Mouse (Mus musculus) neural tube, embryonic 10.5 days (tissue): ENCODE measurements at regions not wholly inside any gene's neighbourhood (a gene's known extent, or its start where the extent isn't known, plus 50 kb on each side); places are given as distances from the start of the nearest gene placed in this dataset.
A peak's percentile ranks its signal among the peaks of the same experiment; 100 is the strongest.

ENCODE experiments used
- DNase-seq: peaks from one replicate; pipeline ENCODE4 v3.0.0-alpha.2; 2017; ENCODE audit warnings: low spot score; ENCODE audit errors: extremely low spot score

DNA sequence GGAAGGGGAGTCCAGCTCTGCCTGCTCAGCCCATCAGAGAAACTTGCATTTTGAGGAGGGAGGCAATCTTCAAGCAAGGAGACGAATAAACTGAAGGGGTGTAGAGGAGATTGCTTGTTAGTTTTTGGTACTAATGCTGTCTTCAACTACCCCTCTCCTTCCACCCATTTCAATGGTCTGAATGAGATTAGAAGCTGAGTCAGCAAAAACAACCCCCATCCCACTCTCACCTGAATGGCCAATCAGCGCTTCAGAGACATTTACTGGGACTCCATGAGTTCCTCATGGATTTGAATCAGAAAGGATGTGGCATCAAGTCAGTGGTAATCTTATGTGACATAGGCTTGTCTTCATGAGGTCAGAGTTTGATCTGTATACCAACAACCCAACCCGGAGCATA is 180.0 kb upstream of the Nlrp1b start:
- DNase-seq = no peak

GRCm38 (mm10) chr11:71411958-71412357 is 181.4 kb upstream of the Nlrp1b start:
- no peak for DNase-seq

GRCm38 (mm10) chr11:71414403-71415140 is 184.0 kb upstream of the Nlrp1b start:
- no peak for DNase-seq

DNA sequence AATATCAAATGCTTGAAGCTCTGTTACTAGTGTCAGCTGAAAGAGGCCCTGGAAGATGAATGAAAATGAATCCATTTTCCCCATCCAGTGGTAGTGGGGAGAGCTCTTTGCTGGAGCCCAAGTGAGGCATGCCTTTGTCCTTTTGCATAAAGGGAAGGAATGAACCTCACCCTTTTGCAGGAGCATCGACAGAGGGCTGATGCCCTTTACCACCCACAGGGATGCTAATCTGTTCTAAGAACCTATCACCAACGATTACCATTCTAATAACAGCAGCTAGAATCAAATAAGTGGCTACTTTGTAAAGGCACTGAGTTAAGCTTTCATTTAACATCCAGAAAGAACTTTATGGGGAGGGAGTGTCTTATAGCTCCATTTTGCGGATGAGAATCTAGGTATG is 184.9 kb upstream of the Nlrp1b start:
- no peak for DNase-seq

DNA sequence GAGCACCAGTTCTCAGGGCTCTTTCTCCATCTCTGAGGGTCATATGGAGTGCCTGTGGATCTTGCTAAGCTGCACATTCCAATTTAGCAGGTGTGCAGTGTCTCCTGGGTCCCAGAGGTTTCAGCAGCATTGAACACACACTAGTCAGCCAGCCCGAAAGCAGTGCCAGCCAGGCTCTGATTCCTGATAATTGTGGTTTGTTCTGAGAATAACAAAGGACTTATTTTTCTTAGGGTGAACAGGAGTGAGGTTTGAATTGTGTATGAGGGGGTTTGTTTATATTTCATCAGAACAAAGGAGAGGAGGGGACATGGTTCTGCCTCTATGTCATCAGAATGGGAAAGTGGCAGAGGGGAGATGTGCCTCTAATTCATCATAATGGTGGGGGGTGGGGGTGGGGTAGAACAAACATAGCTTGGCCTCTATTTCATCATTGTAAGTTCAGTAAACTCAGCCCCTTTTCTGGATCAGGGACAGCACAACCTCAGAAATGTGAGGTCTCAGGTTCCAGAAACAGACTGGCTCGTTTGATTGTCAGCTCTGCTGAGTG is 191.8 kb upstream of the Nlrp1b start:
- no peak for DNase-seq

GRCm38 (mm10) chr11:71423242-71423641 is 192.7 kb upstream of the Nlrp1b start:
- no peak for DNase-seq

GRCm38 (mm10) chr11:71424879-71425278 is 194.3 kb upstream of the Nlrp1b start:
- DNase-seq = no peak

DNA sequence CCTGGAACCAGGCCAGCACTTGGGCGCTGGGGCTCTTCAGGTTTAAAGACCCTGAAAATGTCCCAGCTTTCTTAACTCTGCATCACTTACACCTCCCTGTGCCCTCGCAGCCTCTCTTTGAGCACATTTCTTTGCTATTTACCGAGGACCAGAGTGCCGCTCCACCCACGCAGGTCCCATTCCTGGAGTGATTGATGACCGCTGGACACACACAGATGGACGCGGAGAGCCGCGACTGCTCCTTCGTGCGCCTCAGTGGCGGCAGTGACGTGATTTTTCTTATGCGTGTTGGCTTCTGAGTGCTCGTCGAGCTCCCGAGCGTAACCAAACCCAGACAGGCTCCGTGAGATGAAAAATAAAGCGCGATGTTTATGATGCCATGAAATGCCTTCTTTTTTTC is 199.2 kb upstream of the Nlrp1b start:
- no peak for DNase-seq

GRCm38 (mm10) chr11:71434241-71434640 is 203.7 kb upstream of the Nlrp1b start:
- DNase-seq = no peak

GRCm38 (mm10) chr11:71434886-71435285 is 204.4 kb upstream of the Nlrp1b start:
- no peak for DNase-seq

GRCm38 (mm10) chr11:71435745-71436144 is 205.2 kb upstream of the Nlrp1b start:
- no peak for DNase-seq

GRCm38 (mm10) chr11:71436335-71436734 is 205.8 kb upstream of the Nlrp1b start:
- DNase-seq = no peak

GRCm38 (mm10) chr11:71436801-71437200 is 206.3 kb upstream of the Nlrp1b start:
- DNase-seq = no peak

GRCm38 (mm10) chr11:71439871-71440270 is 209.3 kb upstream of the Nlrp1b start:
- DNase-seq = peak; percentile 28

GRCm38 (mm10) chr11:71440392-71440791 is 209.9 kb upstream of the Nlrp1b start:
- no peak for DNase-seq

DNA sequence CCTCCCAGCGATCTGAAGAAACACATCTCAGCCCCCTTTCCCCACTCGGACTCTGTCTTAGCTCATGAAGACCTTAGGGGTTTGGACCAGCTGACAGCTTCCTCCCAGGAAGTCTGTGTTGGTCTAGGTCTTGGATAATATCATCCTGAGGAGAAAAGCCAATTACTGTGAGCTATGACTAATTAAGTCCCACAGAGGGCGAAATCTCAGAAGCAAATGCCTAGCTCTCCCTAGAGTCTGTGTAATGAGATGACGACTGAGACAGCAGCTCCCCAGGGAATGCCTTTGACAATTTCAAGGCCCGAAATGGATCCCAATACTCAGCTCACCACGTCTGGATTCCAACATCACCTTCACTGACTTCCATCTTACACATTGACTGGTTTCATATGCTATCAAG is 213.5 kb upstream of the Nlrp1b start:
- DNase-seq = no peak

DNA sequence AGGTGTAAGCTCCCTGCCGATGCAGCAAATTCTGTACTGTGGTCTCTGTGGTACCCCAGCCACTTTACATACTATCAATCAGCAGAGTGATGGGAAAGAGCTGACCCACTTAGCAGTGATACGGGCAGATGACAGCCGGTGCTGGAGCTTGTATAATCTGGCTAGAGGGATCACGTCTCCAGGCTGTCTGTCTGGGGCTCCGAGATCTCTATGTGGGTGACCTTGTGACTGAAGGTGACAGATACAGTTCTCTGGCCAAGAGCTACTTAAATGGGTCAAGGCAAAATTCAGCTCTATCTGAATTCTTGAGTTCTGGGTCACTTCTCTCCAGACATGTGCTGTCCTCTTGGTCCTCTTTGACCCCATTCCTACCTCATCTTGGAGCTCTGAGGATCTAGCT is 216.1 kb upstream of the Nlrp1b start:
- DNase-seq = no peak

DNA sequence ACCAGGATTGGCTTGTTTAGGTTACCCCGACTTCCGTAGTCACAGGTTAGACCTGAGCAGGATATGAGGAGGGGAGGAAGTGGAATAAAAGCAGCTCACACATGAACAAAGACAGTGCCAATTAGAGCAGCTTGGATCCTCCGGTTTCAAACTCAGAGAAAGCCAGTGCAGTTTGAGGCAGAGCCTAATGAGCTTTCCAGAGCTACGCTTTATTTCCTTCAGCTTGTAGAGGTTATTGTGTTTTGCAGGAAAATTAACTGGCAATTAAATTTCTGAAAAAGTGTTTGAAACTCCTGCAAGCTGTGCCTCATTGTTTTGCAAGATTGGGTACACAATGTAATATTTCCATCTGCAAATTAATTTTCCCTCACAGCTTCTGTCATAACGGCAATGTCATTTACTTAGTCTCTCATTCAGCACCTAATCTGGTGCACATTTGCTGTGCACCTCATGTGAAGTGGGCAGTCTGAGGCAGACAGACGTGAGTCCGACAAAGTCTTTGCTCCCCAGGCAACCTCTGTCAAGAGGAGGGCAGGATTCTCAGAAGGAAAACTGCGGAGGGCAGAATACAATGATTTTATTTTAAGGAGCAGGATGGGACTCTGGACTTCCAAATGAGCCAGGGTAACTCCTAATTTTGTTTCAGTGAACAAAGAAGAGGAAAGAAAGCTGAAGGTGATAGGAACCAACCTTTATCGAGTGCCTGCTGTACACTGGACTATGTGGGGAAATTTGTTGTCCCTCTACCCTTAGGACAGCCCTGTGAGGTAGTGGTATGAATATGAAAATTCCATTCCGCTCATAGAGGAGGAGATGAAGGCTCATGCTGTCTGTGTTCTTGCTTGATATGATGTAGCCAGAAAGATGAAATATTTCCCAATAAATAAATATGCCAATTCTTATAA is 217.6 kb upstream of the Nlrp1b start:
- DNase-seq = no peak

GRCm38 (mm10) chr11:71480094-71480493 is 249.6 kb upstream of the Nlrp1b start:
- DNase-seq = no peak

DNA sequence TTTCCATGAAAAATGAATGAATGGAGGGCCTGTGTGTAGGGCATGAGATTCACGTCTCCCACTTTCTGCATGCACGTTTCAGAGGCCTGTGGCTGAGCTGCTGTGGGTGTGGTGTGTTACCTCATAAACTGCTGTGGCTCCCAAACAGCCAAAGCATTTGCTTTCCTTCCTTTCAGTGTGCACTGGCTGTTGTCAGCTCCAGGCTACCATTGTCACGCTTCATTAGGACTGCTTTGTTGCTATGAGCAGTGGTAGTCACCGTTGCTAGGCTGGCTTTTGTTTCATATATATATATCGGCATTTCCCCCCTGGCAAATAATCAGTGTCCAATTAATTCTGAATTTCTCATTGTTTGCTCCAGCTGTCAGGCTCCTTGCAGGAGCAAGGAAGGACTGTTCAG is 251.9 kb upstream of the Wscd1 start:
- peak; percentile 31 for DNase-seq

DNA sequence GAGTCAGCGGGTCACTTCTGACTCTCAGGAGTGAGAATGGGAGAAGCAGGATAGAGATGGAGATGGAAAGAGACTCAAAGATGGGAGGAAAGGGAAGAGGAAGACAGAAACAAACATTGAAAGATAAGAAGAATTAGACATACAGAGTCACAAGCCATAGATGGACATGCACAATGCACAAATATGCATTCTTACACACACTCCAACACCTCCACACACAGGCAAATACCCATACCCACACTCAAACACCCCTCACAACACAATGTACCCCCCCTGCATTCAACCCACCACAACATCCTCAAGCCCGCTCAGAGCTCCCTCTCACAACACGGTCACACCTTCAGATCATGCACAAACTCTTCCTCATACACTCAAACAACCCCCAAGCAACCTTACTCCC is 251.4 kb upstream of the Wscd1 start:
- no peak for DNase-seq

- DNase-seq = no peak
These were observed 247.6 kb upstream of the Wscd1 start for GRCm38 (mm10) chr11:71502156-71502555.
